Mouse (Mus musculus): ENCODE results near the gene Hdgfl1. TPM values are rescaled to one million over a fixed set of nuclear protein-coding genes. Genes with fewer than 3 reads are reported as not detected.

The Hdgfl1 gene
- total RNA-seq (2021) (not detected), polyA plus RNA-seq (2012; rRNA removed) (not detected in 2 replicates)
- long read RNA-seq = 0 reads

DNA sequence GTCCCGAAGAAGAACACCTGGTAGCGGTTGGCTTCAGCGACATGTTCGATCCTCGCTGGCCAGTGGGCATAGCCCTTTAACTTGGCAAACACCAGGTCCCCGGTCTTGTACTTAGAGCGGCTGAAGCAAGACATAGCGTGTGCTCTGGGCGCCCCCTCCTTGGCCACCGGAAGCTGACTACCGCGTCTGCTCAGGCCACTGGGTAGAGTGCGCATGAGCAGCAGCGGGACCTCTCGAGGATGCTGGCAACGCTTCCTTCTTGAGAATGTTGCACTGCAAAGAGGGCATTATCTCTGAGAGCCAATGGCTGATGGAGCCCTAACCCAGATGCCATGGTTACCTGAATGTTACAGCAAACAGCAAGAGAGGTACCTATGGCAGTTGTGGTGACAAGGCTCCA lies at the start of gene Hdgfl1:
TSS of gene Hdgfl1 (minus strand) at position 211 of the 400 bp plus-strand sequence.
- intact Hi-C loops (cut with DNase I) = no loop called here
- no peak for DNase-seq
- Histone ChIP-seq H3K27me3 (ENCODE audit: control insufficient read depth, insufficient read depth, low read length) (no peaks in the 10 kb centered on the region), H3K9ac (ENCODE audit: low read depth, low read length) (no peak within 1 kb of the TSS), H3K4me3 (no peak within 1 kb of the TSS), H3K27ac (no peak within 1 kb of the TSS), H3K4me1 (ENCODE audit: control insufficient read depth, insufficient read depth, low read length) (no peaks in the 10 kb centered on the region), H3K36me3 (ENCODE audit: control insufficient read depth, insufficient read depth, low read length) (no peaks in the 10 kb centered on the region), H3K79me2 (replicated peaks; ENCODE audit: control insufficient read depth, insufficient read depth, low read length) (no peaks in the 10 kb centered on the region)
- no peak for TF ChIP-seq EP300 (IDR thresholded peaks at IDR 0.05; ENCODE audit: insufficient read depth, low read depth, low read length)
- no peak for TF ChIP-seq CTCF (IDR thresholded peaks at IDR 0.05)
- no peak for TF ChIP-seq POLR2A (IDR thresholded peaks at IDR 0.05; ENCODE audit: insufficient read depth, low read depth, low read length)
- 94% methylated on average over 16 of the region's 16 CpGs for WGBS

DNA sequence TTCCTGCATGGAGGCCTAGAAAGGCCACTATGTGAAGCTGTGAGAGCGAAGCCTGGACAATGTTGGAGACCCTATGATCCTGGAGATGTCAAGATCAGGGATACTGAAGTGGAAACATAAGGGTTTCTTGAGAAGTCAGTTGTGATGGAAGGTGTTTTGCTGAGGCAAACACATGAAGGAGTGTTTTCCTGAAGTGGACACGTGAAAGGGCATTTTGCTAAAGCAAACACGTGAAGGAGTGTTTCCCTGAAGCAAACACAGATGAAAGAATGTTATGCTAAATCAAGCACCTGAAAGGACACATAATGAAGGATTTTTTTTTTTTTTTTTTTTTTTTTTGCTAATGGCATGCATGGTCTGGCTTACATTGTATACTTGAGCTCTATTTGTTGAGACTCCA lies 25.5 kb upstream of the Hdgfl1 start:
- Histone ChIP-seq H3K36me3 (ENCODE audit: control insufficient read depth, insufficient read depth, low read length) (no peaks in the 10 kb centered on the region), H3K27ac (no peak overlapping the region), H3K9ac (ENCODE audit: low read depth, low read length) (no peak overlapping the region), H3K4me3 (no peak overlapping the region), H3K4me1 (ENCODE audit: control insufficient read depth, insufficient read depth, low read length) (no peaks in the 10 kb centered on the region), H3K79me2 (replicated peaks; ENCODE audit: control insufficient read depth, insufficient read depth, low read length) (no peaks in the 10 kb centered on the region), H3K27me3 (ENCODE audit: control insufficient read depth, insufficient read depth, low read length) (no peaks in the 10 kb centered on the region)
- TF ChIP-seq POLR2A (IDR thresholded peaks at IDR 0.05; ENCODE audit: insufficient read depth, low read depth, low read length) (no peak), EP300 (IDR thresholded peaks at IDR 0.05; ENCODE audit: insufficient read depth, low read depth, low read length) (no peak), CTCF (IDR thresholded peaks at IDR 0.05) (no peak)
- no peak for DNase-seq
- intact Hi-C loops (cut with DNase I) = no loop called here
- WGBS = 73% methylated on average over 3 of the region's 3 CpGs

DNA sequence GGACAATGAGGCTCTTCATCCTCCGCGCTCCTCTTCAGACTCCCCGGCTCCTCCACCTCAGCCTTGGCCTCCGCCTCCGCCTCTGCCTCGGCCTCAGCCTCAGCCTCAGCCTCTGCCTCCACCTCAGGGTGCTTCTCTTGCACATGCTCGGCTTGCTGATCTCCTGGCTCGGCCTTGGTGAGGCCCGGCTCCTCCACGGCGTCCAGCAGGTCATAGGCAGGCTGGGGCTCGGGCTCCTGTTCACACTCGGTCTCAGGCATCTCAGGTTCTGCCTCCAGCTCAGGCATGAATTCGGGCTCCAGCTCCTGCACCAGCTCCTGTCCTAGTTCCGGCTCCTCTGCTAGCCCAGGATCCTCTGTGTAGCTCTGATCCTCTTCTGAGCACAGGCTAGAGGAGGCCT lies 541 bp downstream of the Hdgfl1 start:
- no peak for TF ChIP-seq CTCF (IDR thresholded peaks at IDR 0.05)
- TF ChIP-seq POLR2A (IDR thresholded peaks at IDR 0.05; ENCODE audit: insufficient read depth, low read depth, low read length) = no peak
- no peak for TF ChIP-seq EP300 (IDR thresholded peaks at IDR 0.05; ENCODE audit: insufficient read depth, low read depth, low read length)
- Histone ChIP-seq H3K27me3 (ENCODE audit: control insufficient read depth, insufficient read depth, low read length) (no peaks in the 10 kb centered on the region), H3K79me2 (replicated peaks; ENCODE audit: control insufficient read depth, insufficient read depth, low read length) (no peaks in the 10 kb centered on the region), H3K4me1 (ENCODE audit: control insufficient read depth, insufficient read depth, low read length) (no peaks in the 10 kb centered on the region), H3K36me3 (ENCODE audit: control insufficient read depth, insufficient read depth, low read length) (no peaks in the 10 kb centered on the region), H3K9ac (ENCODE audit: low read depth, low read length) (no peak overlapping the region), H3K27ac (no peak overlapping the region), H3K4me3 (no peak overlapping the region)
- no peak for DNase-seq
- intact Hi-C loops (cut with DNase I) = no loop called here
- WGBS = 92% methylated on average over 15 of the region's 15 CpGs

DNA sequence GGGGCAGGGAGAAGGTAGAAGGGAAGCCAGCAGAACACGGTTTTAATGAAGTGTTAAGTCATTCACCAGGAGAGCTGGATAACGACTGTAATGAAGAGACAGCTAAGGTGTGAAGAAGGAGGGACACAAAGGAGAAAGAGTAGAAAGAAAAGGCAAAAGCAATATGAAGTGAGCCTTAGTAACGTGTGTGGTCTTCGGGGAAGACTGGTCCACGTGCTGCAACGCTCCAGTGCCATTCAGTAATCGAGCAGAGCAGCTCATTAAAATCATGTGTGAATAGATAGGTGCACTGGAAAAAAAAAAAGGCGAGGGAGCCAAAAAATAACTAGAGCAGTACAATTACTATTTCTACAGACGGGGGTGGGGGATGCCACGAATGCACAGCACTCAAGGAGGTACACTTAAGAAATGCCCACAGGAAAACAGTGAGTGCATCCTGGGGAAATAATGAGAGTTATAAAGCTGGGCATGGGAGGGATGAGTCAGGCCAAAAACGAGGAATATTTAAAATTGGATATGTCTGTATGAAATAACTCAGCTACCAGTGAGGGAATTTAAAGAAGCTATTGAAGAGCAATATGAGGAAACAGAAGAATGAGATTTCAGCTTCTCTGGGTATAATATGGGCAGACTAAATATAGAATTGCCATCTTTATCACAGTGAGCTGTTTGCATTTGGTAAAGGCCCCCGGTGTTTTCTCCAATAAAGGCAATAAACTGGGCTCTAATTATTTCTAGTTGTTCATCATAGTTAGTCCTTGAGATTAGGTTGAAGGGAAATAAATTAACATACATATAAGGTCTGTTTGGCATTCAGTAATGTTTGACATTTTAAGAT lies 7.8 kb downstream of the Hdgfl1 start:
- TF ChIP-seq POLR2A (IDR thresholded peaks at IDR 0.05; ENCODE audit: insufficient read depth, low read depth, low read length) (no peak), EP300 (IDR thresholded peaks at IDR 0.05; ENCODE audit: insufficient read depth, low read depth, low read length) (no peak), CTCF (IDR thresholded peaks at IDR 0.05) (no peak)
- Histone ChIP-seq H3K27me3 (ENCODE audit: control insufficient read depth, insufficient read depth, low read length) (no peaks in the 10 kb centered on the region), H3K27ac (no peak overlapping the region), H3K4me1 (ENCODE audit: control insufficient read depth, insufficient read depth, low read length) (no peaks in the 10 kb centered on the region), H3K9ac (ENCODE audit: low read depth, low read length) (no peak overlapping the region), H3K4me3 (no peak overlapping the region), H3K79me2 (replicated peaks; ENCODE audit: control insufficient read depth, insufficient read depth, low read length) (no peaks in the 10 kb centered on the region), H3K36me3 (ENCODE audit: control insufficient read depth, insufficient read depth, low read length) (no peaks in the 10 kb centered on the region)
- WGBS = 70% methylated on average over 12 of the region's 12 CpGs
- intact Hi-C loops (cut with DNase I) = no loop called here
- DNase-seq = no peak

DNA sequence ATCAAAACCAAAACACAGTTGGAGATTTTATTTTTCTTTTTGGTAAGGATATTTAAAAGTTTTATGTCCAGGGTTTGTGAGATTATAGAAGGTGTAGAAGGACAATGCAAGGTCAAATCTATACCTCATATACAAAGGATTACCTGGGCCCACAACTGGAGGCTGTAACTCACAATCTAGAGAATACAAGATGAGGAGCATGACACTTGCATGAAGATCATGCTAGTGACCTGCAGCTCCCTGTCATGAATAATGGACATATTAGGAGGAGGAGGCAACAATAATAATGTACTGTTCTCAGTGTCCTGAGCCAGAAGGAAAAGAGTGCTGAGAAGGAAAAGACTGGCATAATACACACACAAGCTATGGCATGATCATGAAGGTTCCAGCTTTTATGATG lies 17.1 kb downstream of the Hdgfl1 start:
- H3K27me3 ChIP-seq (ENCODE audit: control insufficient read depth, insufficient read depth, low read length) = no peaks in the 10 kb centered on the region
- no peak overlapping the region for H3K4me3 ChIP-seq
- H3K36me3 ChIP-seq (ENCODE audit: control insufficient read depth, insufficient read depth, low read length) = no peaks in the 10 kb centered on the region
- TF ChIP-seq CTCF (IDR thresholded peaks at IDR 0.05) (no peak), POLR2A (IDR thresholded peaks at IDR 0.05; ENCODE audit: insufficient read depth, low read depth, low read length) (no peak)
- no peaks in the 10 kb centered on the region for H3K79me2 ChIP-seq (replicated peaks; ENCODE audit: control insufficient read depth, insufficient read depth, low read length)
- no peak overlapping the region for H3K9ac ChIP-seq (ENCODE audit: low read depth, low read length)
- no peak for DNase-seq
- H3K4me1 ChIP-seq (ENCODE audit: control insufficient read depth, insufficient read depth, low read length) = no peaks in the 10 kb centered on the region
- intact Hi-C loops (cut with DNase I) = no loop called here
- H3K27ac ChIP-seq = no peak overlapping the region

DNA sequence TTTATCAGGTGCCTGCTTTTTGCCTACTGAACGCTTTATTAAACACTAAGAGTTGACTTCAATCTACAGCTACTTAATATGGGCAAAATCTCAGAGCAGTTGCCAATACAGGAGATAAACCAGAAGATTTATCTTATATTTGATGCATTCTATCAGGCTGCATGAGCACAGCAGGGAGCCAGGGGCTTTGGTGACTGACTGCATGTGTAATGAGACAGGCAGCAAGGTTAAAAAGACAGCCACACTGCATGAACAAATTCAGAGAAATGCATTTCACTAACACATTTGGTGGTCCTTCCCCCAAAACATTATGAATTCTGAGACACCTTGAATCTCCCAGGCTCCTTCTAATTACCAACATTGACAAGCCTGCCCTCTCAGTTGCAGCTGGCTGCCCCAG lies 17.6 kb downstream of the Hdgfl1 start:
- WGBS = 91% methylated on average over 1 of the region's 1 CpGs
- no peak for TF ChIP-seq CTCF (IDR thresholded peaks at IDR 0.05)
- DNase-seq = no peak
- no peaks in the 10 kb centered on the region for H3K36me3 ChIP-seq (ENCODE audit: control insufficient read depth, insufficient read depth, low read length)
- no peak overlapping the region for H3K4me3 ChIP-seq
- H3K27ac ChIP-seq = no peak overlapping the region
- H3K9ac ChIP-seq (ENCODE audit: low read depth, low read length) = no peak overlapping the region
- H3K79me2 ChIP-seq (replicated peaks; ENCODE audit: control insufficient read depth, insufficient read depth, low read length) = no peaks in the 10 kb centered on the region
- intact Hi-C loops (cut with DNase I) = no loop called here
- H3K27me3 ChIP-seq (ENCODE audit: control insufficient read depth, insufficient read depth, low read length) = no peaks in the 10 kb centered on the region
- H3K4me1 ChIP-seq (ENCODE audit: control insufficient read depth, insufficient read depth, low read length) = no peaks in the 10 kb centered on the region
